Mouse (Mus musculus): ENCODE measurements around the gene Klre1. TPM values are rescaled to one million over a fixed set of nuclear protein-coding genes. Genes with fewer than 3 reads are reported as not detected.

Klre1 gene
- polyA plus RNA-seq, 2 experiments: 0.03 TPM; not detected in 1

GRCm38 (mm10) chr6:129534057-129534456 is 43.6 kb upstream of the Klre1 start:
- Histone ChIP-seq H3K27ac (no peak overlapping the region), H3K4me2 (ENCODE audit: low read depth) (peak overlapping the region; percentile 80), H3K36me3 (replicated peaks; ENCODE audit: control insufficient read depth, insufficient read depth, low read depth) (peaks cover 11% of the 10 kb centered on the region), H3K4me1 (replicated peaks; ENCODE audit: control insufficient read depth in 2 of 2, insufficient read depth in 2 of 2, low read length in 1 of 2) (peaks cover 9 to 21% of the 10 kb centered on the region in 2 experiments), H3K27me3 (ENCODE audit: control insufficient read depth, insufficient read depth, low read length) (no peaks in the 10 kb centered on the region), H3K9ac (replicated peaks) (peak overlapping the region; percentile 91), H3K4me3 (ENCODE audit: insufficient read depth in 1 of 2, low read depth in 2 of 2, low read length in 2 of 2) (peak overlapping the region; percentile 66 to 89), H3K9me3 (ENCODE audit: control insufficient read depth, low read length) (no peaks in the 10 kb centered on the region)
- ATAC-seq (ENCODE audit: insufficient read depth): 0 out of 2 replicates have a peak, but pooled peaks have one; percentile 9
- WGBS (ENCODE audit: insufficient replicate concordance): 3% methylated on average over 9 of the region's 9 CpGs
- TF ChIP-seq EP300 (IDR thresholded peaks at IDR 0.05; ENCODE audit: low read depth): no peak
- TF ChIP-seq CTCF (IDR thresholded peaks at IDR 0.05; ENCODE audit: low read depth): no peak
- no peak for DNase-seq (ENCODE audit: low read depth in 3 of 3, low spot score in 3 of 3)

DNA sequence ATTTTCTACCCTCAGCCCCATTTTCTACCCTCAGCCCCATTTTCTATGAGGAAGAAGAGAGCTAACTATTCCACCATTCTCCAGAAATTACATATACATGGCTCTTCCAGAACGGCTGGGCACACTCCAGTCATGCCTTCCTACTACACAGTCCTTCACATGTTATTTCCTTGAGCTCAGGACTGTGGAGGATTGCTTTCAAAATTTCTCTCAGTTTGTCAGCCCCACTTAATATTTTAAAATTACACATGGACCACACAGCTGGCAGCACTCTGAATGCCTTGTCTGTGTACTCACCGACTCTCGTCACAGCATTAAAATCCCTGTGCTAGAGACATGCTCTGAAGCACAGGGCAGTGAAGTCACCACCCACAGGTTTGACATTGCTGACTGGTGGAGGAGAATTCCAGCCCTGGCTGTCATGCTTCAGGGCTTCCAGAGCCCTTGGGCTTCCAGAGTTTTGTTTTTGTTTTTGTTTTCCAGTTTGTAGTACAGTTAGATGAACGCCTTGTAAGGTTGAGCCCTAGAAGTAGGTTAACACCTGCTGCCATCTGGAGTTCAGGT is 43.0 kb upstream of the Klre1 start:
- WGBS (ENCODE audit: insufficient replicate concordance): 59% methylated on average over 4 of the region's 4 CpGs
- Histone ChIP-seq H3K9ac (replicated peaks) (peak overlapping the region; percentile 91), H3K27ac (no peak overlapping the region), H3K4me3 (ENCODE audit: insufficient read depth in 1 of 2, low read depth in 2 of 2, low read length in 2 of 2) (peak overlapping the region; percentile 66 to 89; a peak in 3 of 4 replicates), H3K36me3 (replicated peaks; ENCODE audit: control insufficient read depth, insufficient read depth, low read depth) (peaks cover 18% of the 10 kb centered on the region), H3K27me3 (ENCODE audit: control insufficient read depth, insufficient read depth, low read length) (no peaks in the 10 kb centered on the region), H3K4me1 (replicated peaks; ENCODE audit: control insufficient read depth in 2 of 2, insufficient read depth in 2 of 2, low read length in 1 of 2) (peaks cover 9 to 21% of the 10 kb centered on the region in 2 experiments), H3K9me3 (ENCODE audit: control insufficient read depth, low read length) (no peaks in the 10 kb centered on the region), H3K4me2 (ENCODE audit: low read depth) (peak overlapping the region; percentile 80)
- DNase-seq (ENCODE audit: low read depth in 3 of 3, low spot score in 3 of 3) (no peak), ATAC-seq (ENCODE audit: insufficient read depth) (no peak)
- 0 out of 2 replicates have a peak, but pooled peaks have one; percentile 4 for TF ChIP-seq CTCF (IDR thresholded peaks at IDR 0.05; ENCODE audit: low read depth)
- no peak for TF ChIP-seq EP300 (IDR thresholded peaks at IDR 0.05; ENCODE audit: low read depth)

DNA sequence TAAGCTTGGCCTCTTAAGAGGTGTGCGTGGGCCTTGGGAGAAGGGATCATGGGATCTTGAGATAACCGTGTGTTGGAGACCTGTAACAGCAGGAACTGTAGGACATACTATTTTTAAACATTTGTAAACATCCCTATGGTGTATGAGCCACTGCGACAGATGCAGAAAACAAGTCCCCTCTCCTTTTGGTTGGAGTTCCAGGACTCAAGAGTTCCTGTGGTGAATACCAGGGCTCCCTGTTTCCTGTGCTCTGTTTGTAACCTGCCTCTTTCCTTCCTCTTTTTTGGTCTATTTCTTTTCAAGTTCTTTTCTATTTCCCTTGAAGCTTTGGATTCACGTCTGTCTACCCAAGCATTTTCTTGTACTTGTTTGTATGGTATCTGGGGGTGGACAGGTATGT is 42.0 kb upstream of the Klre1 start:
- Histone ChIP-seq H3K4me2 (ENCODE audit: low read depth) (peak overlapping the region; percentile 80), H3K9ac (replicated peaks) (no peak overlapping the region), H3K27me3 (ENCODE audit: control insufficient read depth, insufficient read depth, low read length) (no peaks in the 10 kb centered on the region), H3K36me3 (replicated peaks; ENCODE audit: control insufficient read depth, insufficient read depth, low read depth) (peaks cover 27% of the 10 kb centered on the region), H3K4me3 (ENCODE audit: insufficient read depth in 1 of 2, low read depth in 2 of 2, low read length in 2 of 2) (no peak overlapping the region), H3K9me3 (ENCODE audit: control insufficient read depth, low read length) (no peaks in the 10 kb centered on the region), H3K27ac (no peak overlapping the region), H3K4me1 (replicated peaks; ENCODE audit: control insufficient read depth in 2 of 2, insufficient read depth in 2 of 2, low read length in 1 of 2) (peaks cover 9 to 21% of the 10 kb centered on the region in 2 experiments)
- TF ChIP-seq CTCF (IDR thresholded peaks at IDR 0.05; ENCODE audit: low read depth) (no peak), EP300 (IDR thresholded peaks at IDR 0.05; ENCODE audit: low read depth) (no peak)
- WGBS (ENCODE audit: insufficient replicate concordance): 30% methylated on average over 4 of the region's 4 CpGs
- no peak for ATAC-seq (ENCODE audit: insufficient read depth)
- no peak for DNase-seq (ENCODE audit: low read depth in 3 of 3, low spot score in 3 of 3)

- H3K9me3 ChIP-seq (ENCODE audit: control insufficient read depth, low read length): no peaks in the 10 kb centered on the region
- no peak overlapping the region for H3K4me3 ChIP-seq (ENCODE audit: insufficient read depth in 1 of 2, low read depth in 2 of 2, low read length in 2 of 2)
- no peak overlapping the region for H3K4me2 ChIP-seq (ENCODE audit: low read depth)
- TF ChIP-seq EP300 (IDR thresholded peaks at IDR 0.05; ENCODE audit: low read depth) (no peak), CTCF (IDR thresholded peaks at IDR 0.05; ENCODE audit: low read depth) (no peak)
- H3K27me3 ChIP-seq (ENCODE audit: control insufficient read depth, insufficient read depth, low read length): no peaks in the 10 kb centered on the region
- H3K4me1 ChIP-seq (replicated peaks; ENCODE audit: control insufficient read depth in 2 of 2, insufficient read depth in 2 of 2, low read length in 1 of 2): peaks cover 6 to 16% of the 10 kb centered on the region in 2 experiments
- no peak for DNase-seq (ENCODE audit: low read depth in 3 of 3, low spot score in 3 of 3)
- ATAC-seq (ENCODE audit: insufficient read depth): no peak
- 76% methylated on average over 6 of the region's 6 CpGs for WGBS (ENCODE audit: insufficient replicate concordance)
- H3K36me3 ChIP-seq (replicated peaks; ENCODE audit: control insufficient read depth, insufficient read depth, low read depth): peaks cover 38% of the 10 kb centered on the region
- no peak overlapping the region for H3K9ac ChIP-seq (replicated peaks)
- no peak overlapping the region for H3K27ac ChIP-seq
These were observed 39.1 kb upstream of the Klre1 start for GRCm38 (mm10) chr6:129538555-129538954.

DNA sequence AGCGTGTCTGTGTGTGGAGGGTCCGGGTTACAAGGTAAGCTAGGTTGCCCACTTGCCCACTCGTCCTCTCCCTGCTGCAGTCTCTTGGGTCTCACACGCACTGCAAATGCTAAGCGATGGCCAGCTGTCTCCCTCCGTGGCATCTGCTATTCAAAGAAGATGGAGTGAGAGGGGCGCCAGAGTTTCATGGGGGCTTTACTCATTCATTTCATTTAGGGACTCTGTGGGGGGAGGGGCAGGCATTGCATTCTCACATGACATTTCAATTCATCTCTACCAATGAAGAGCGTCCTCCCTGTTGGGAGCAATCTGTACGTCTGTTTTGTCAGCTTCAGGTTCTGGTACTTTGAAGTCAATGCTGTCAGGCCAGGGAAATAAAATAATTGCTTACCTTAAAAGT is 35.8 kb upstream of the Klre1 start:
- WGBS (ENCODE audit: insufficient replicate concordance): 79% methylated on average over 9 of the region's 9 CpGs
- no peaks in the 10 kb centered on the region for H3K27me3 ChIP-seq (ENCODE audit: control insufficient read depth, insufficient read depth, low read length)
- no peak overlapping the region for H3K4me2 ChIP-seq (ENCODE audit: low read depth)
- peaks cover 38% of the 10 kb centered on the region for H3K36me3 ChIP-seq (replicated peaks; ENCODE audit: control insufficient read depth, insufficient read depth, low read depth)
- H3K4me3 ChIP-seq (ENCODE audit: insufficient read depth in 1 of 2, low read depth in 2 of 2, low read length in 2 of 2): no peak overlapping the region
- no peak for ATAC-seq (ENCODE audit: insufficient read depth)
- H3K9ac ChIP-seq (replicated peaks): no peak overlapping the region
- no peaks in the 10 kb centered on the region for H3K9me3 ChIP-seq (ENCODE audit: control insufficient read depth, low read length)
- TF ChIP-seq CTCF (IDR thresholded peaks at IDR 0.05; ENCODE audit: low read depth): no peak
- no peak for TF ChIP-seq EP300 (IDR thresholded peaks at IDR 0.05; ENCODE audit: low read depth)
- H3K4me1 ChIP-seq (replicated peaks; ENCODE audit: control insufficient read depth in 2 of 2, insufficient read depth in 2 of 2, low read length in 1 of 2): no peaks in the 10 kb centered on the region
- no peak for DNase-seq (ENCODE audit: low read depth in 3 of 3, low spot score in 3 of 3)
- H3K27ac ChIP-seq: no peak overlapping the region
